Mouse (Mus musculus) neural tube, embryonic 14.5 days (tissue): Measurements from ENCODE around the gene Adat3. TPM values are rescaled to one million over a fixed set of nuclear protein-coding genes. Genes with fewer than 3 reads are reported as not detected.

Experiments used
- ATAC-seq: fragments of 200-750 bp; cut with Nextera tagmentation; 2 replicates; pipeline ENCODE4 v1.8.0; 2017; ENCODE audit warnings: low read depth, mild to moderate bottlenecking, moderate TSS enrichment, moderate library complexity
- H3K27ac ChIP-seq: fragments of 300-500 bp; sonication (generic); 2 replicates; pipeline ENCODE4 v1.5.1; 2014; ENCODE audit warnings: low read depth, mild to moderate bottlenecking, control low read depth, low read length, moderate library complexity, mixed read lengths
- H3K27me3 ChIP-seq: fragments of 300-500 bp; sonication (generic); 2 replicates; pipeline ENCODE4 v1.6.1; 2014; ENCODE audit warnings: low read length; ENCODE audit not compliant: control insufficient read depth, insufficient read depth
- H3K36me3 ChIP-seq: fragments of 300-500 bp; sonication (generic); 2 replicates; pipeline ENCODE4 v1.6.1; 2014; ENCODE audit warnings: low read length, mixed read lengths; ENCODE audit not compliant: control insufficient read depth, insufficient read depth
- H3K4me1 ChIP-seq: fragments of 300-500 bp; sonication (generic); 2 replicates; pipeline ENCODE4 v1.6.1; 2014; ENCODE audit warnings: low read length; ENCODE audit not compliant: control insufficient read depth, insufficient read depth
- H3K4me2 ChIP-seq: fragments of 300-500 bp; sonication (generic); 2 replicates; pipeline ENCODE4 v1.6.1; 2014; ENCODE audit warnings: mild to moderate bottlenecking, low read depth, low read length, control low read depth
- H3K4me3 ChIP-seq: fragments of 300-500 bp; sonication (generic); 2 replicates; pipeline ENCODE4 v1.5.1; 2014; ENCODE audit warnings: low read depth, low read length, control low read depth, mixed read lengths
- H3K9ac ChIP-seq: fragments of 300-500 bp; sonication (generic); replicated peaks from 2 replicates; pipeline ENCODE4 v1.6.1; 2014; ENCODE audit warnings: low read depth, mild to moderate bottlenecking, control low read depth, low read length, mixed read lengths
- H3K9me3 ChIP-seq: fragments of 300-500 bp; sonication (generic); 2 replicates; pipeline ENCODE4 v1.6.1; 2016; ENCODE audit warnings: low read length; ENCODE audit not compliant: control insufficient read depth
- WGBS: fragments of 180-500 bp; shearing (Covaris S2); extraction: QIAGEN DNeasy Blood & Tissue Kit; methylation state at CpG from one replicate; pipeline ENCODE4 v1.1.7; 2014; 5-methylcytosine and 5-hydroxymethylcytosine counted together
- microRNA-seq: library from miRNA; unstranded; fragments of <30 nt; microRNA quantifications from one replicate; pipeline ENCODE4, GENCODE M21; 2016
- polyA plus RNA-seq: library from polyadenylated mRNA; unstranded; fragments of >200 nt; fragmentation: Nextera tagmentation; extraction: Ambion mirVana; gene quantifications from 2 replicates; pipeline ENCODE4 v1.2.1, GENCODE M21; 2014

The Adat3 gene
- polyA plus RNA-seq, 1 experiment from 2014 or later, result 6.7 TPM

DNA sequence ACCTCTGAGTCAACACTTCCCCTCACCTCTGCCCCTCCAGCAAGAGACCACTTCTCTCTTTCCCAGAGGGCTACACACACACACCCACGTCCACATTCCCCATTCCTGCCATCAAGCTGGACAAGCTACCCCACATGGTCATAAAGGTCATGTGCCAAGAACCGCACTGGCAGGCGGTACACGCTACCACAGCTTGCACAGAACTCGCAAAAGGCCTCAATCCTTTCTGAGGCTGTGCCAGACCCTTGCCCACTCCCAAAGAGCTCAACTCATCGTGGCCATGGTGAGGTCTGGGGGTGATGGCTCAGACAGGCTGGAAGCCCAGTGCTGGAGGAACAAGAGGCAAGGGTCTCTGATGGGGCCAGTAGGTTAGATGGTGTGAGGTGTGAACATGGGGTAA is 52.2 kb downstream of the Adat3 start:
- Histone ChIP-seq H3K4me2 (peak overlapping the region; percentile 91), H3K4me3 (0 out of 2 replicates have a peak overlapping the region, but pooled peaks have one; percentile 83), H3K9me3 (no peaks in the 10 kb centered on the region), H3K27ac (no peak overlapping the region), H3K9ac (peak overlapping the region; percentile 97), H3K4me1 (peaks cover 18% of the 10 kb centered on the region), H3K36me3 (peaks cover 4% of the 10 kb centered on the region; the same call in 1 of the 2 replicates), H3K27me3 (no peaks in the 10 kb centered on the region)
- no peak for ATAC-seq
- WGBS, result 84% methylated on average over 6 of the region's 6 CpGs

DNA sequence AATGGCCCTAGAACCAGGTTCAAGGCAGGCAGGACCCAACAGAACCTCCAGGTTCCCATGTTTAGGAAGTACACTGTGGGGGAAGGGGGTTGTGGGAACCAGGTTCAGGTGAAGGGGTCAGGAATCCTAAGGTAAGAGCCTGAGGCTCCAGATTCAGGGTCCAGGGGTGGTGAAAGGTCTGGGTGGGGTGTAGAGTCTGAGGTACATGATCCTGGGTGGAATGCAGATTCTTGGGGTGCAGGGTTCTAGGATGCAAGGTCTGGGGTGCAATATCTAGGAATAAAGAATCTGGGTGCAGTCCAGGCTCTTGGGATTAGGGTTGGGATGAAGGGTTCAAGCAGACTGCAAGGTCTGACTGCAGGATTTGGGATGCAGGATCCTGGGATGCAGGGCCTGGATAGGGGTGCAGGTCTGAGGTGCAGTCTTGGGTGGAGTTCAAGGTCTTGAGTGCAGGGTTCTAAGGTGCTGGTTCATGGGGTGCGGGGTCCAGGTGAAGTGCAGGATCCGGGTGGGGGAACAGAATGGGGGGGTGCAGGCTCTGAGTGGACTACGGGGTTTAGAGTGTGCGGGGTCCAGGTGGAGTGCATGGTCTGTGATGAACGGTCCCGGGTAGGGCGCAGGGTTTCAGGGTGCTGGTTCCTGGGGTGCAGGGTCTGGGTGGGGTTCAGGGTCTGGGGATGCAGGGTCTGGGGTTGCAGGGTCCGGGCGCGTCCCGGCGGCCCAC is 52.9 kb downstream of the Adat3 start:
- Histone ChIP-seq H3K27me3 (no peaks in the 10 kb centered on the region), H3K4me2 (peak overlapping the region; percentile 91), H3K4me1 (peaks cover 18% of the 10 kb centered on the region), H3K27ac (peak overlapping the region; percentile 73), H3K36me3 (peaks cover 4% of the 10 kb centered on the region; the same call in 1 of the 2 replicates), H3K4me3 (peak overlapping the region; percentile 83), H3K9ac (peak overlapping the region; percentile 97), H3K9me3 (no peaks in the 10 kb centered on the region)
- peak; percentile 59 for ATAC-seq
- 3% methylated on average over 12 of the region's 12 CpGs for WGBS

DNA sequence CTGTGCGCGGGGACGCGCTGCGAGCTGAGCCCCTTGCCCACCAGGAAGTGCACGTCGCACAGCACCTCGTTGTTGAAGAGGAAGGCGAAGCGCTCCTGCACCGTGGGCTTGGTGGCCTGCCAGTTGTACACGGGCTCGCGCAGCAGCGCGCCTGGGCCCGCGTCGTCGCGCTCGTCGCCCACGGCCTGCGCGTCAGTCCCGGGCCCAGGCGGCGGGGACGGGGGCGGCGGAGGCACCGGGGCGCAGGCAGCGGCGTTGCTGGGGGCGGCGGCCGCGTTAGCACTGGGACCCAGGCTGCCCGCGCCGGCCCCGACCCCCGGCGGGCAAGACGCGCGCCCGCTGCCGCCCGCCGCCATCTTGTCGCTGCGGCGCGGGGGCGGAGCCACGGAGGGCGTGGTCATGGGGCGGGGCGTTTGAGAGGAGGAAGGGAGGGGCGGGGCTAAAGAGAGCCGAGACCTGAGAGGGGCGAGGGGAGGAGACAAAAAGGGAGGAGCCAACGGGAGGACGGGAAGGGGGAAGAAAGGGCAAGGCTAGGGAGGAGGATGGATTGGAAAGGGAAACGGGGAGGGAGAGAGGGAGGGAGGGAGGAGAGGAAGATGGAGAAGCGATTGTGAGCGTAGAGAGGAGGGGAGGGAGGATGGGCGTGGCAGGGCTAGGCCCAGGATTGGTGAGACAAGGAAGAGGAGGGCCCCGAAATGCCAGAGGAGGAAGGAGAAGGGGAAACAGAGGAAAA is 53.6 kb downstream of the Adat3 start:
- Histone ChIP-seq H3K36me3 (peaks cover 4% of the 10 kb centered on the region; the same call in 1 of the 2 replicates), H3K4me3 (peak overlapping the region; percentile 83), H3K27me3 (no peaks in the 10 kb centered on the region), H3K4me1 (peaks cover 18% of the 10 kb centered on the region), H3K4me2 (peak overlapping the region; percentile 91), H3K27ac (peak overlapping the region; percentile 89), H3K9me3 (no peaks in the 10 kb centered on the region), H3K9ac (peak overlapping the region; percentile 97)
- ATAC-seq, result peak; percentile 86
- WGBS, result under 1% methylated on average over 72 of the region's 72 CpGs

DNA sequence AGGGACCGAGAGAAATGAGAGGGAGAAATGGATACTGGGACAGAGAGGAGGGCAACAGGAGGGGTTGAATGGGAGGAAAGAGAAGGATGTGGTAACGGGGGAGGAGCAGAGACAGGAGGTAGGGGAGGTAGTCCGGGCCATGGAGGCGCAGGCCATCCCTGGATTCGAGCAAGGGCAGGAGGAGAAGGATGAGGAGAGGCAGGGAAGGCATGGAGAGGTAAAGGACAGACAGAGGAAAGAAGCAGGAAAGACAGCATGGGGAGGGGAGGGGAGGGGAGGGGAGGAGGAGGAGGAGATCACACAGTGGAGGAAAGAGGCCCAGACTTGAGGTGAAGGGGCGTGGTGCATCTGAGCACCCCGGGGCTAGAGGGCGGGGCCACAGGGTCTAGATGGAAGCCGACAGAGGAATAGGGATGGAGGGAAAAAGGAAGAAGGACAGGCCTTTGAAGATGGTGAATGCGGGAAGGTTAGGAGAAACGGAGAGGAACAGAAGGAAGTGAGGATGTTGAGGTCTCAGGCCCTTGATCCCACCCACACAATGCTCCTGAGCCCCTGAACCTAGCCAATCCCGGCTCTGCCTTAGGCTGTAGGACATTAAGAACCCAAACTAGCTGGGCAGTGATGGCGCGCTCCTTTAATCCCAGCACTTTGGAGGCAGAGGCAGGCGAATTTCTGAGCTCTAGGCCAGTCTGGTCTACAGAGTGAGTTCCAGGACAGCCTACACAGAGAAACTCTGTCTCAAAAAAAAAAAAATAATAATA is 54.4 kb downstream of the Adat3 start, which contains the start of gene Btbd2:
Gene Btbd2, minus strand, starts transcription at position 209 of the 761 bp plus-strand sequence.
- WGBS, result 24% methylated on average over 15 of the region's 15 CpGs
- Histone ChIP-seq H3K27ac (peak within 1 kb of the TSS; percentile 89), H3K4me1 (peaks cover 18% of the 10 kb centered on the region), H3K9me3 (no peaks in the 10 kb centered on the region), H3K4me3 (peak within 1 kb of the TSS; percentile 83), H3K36me3 (peaks cover 2% of the 10 kb centered on the region; the same call in 1 of the 2 replicates), H3K4me2 (peak within 1 kb of the TSS; percentile 91), H3K27me3 (no peaks in the 10 kb centered on the region), H3K9ac (peak within 1 kb of the TSS; percentile 97)
- ATAC-seq, result peak; percentile 39

Small RNA genes within 50 kb of the gene (microRNA-seq; reads per million reads assigned to microRNA genes)
- gene Mir6912, result not detected

Other genes starting within 250 kb of the Adat3 start
- 2.4 and 3.4 TPM in 2 replicates for gene Plk5, start 246.4 kb upstream of the Adat3 start, polyA plus RNA-seq
- 11.5 and 12.2 TPM in 2 replicates for gene Mex3d, start 215.2 kb upstream of the Adat3 start, polyA plus RNA-seq
- gene Mbd3, start 203.3 kb upstream of the Adat3 start, polyA plus RNA-seq, result 162 and 166 TPM in 2 replicates
- 674 and 791 TPM in 2 replicates for gene Uqcr11, start 196.1 kb upstream of the Adat3 start, polyA plus RNA-seq
- 30.4 and 42.1 TPM in 2 replicates for gene Tcf3, start 169.2 kb upstream of the Adat3 start, polyA plus RNA-seq
- 1.4 and 1.5 TPM in 2 replicates for gene Onecut3, start 108.0 kb upstream of the Adat3 start, polyA plus RNA-seq
- gene Atp8b3, start 63.8 kb upstream of the Adat3 start, polyA plus RNA-seq, result 0.79 and 1.5 TPM in 2 replicates
- gene Rexo1, start 41.3 kb upstream of the Adat3 start, polyA plus RNA-seq, result 30.6 and 30.7 TPM in 2 replicates
- 3.5 and 4.8 TPM in 2 replicates for gene Klf16, start 25.6 kb upstream of the Adat3 start, polyA plus RNA-seq
- gene Abhd17a, start 12.5 kb upstream of the Adat3 start, polyA plus RNA-seq, result 144 and 155 TPM in 2 replicates
- 71.6 and 72.4 TPM in 2 replicates for gene Scamp4, start within 50 bp of the Adat3 start, polyA plus RNA-seq
- gene Gm49322, start 3.1 kb downstream of the Adat3 start, polyA plus RNA-seq, result 0.96 and 0.98 TPM in 2 replicates
- gene Csnk1g2, start 20.0 kb downstream of the Adat3 start, polyA plus RNA-seq, result 50.3 and 76.8 TPM in 2 replicates
- 75.0 and 79.7 TPM in 2 replicates for gene Btbd2, start 54.2 kb downstream of the Adat3 start, polyA plus RNA-seq
- gene Mknk2, start 75.2 kb downstream of the Adat3 start, polyA plus RNA-seq, result 43.1 and 57.3 TPM in 2 replicates
- 42.0 and 48.6 TPM in 2 replicates for gene Mob3a, start 99.1 kb downstream of the Adat3 start, polyA plus RNA-seq
- 24.9 and 29.5 TPM in 2 replicates for gene Izumo4, start 99.3 kb downstream of the Adat3 start, polyA plus RNA-seq
- gene Ap3d1, start 139.4 kb downstream of the Adat3 start, polyA plus RNA-seq, result 109 and 125 TPM in 2 replicates
- 23.6 and 27.3 TPM in 2 replicates for gene Dot1l, start 152.3 kb downstream of the Adat3 start, polyA plus RNA-seq
- gene Sf3a2, start 195.3 kb downstream of the Adat3 start, polyA plus RNA-seq, result 63.3 and 66.8 TPM in 2 replicates
- gene Plekhj1, start 195.7 kb downstream of the Adat3 start, polyA plus RNA-seq, result 126 and 127 TPM in 2 replicates
- gene Amh, start 202.4 kb downstream of the Adat3 start, polyA plus RNA-seq, result 0.15 and 0.16 TPM in 2 replicates
- 0.74 and 0.86 TPM in 2 replicates for gene Jsrp1, start 210.6 kb downstream of the Adat3 start, polyA plus RNA-seq
- gene Oaz1, start 223.8 kb downstream of the Adat3 start, polyA plus RNA-seq, result 1,177 and 1,236 TPM in 2 replicates
- gene Lingo3, start 241.2 kb downstream of the Adat3 start, polyA plus RNA-seq, result 8.1 and 12.0 TPM in 2 replicates